Mouse (Mus musculus) adrenal gland, postnatal 36 days (tissue): ENCODE data around the gene Xylt1. TPM values are rescaled to one million over a fixed set of nuclear protein-coding genes. Genes with fewer than 3 reads are reported as not detected.

Source experiments
- DNase-seq, 2 experiments: peaks; one replicate each; pipeline ENCODE4 v3.0.0; 2021; ENCODE audit warnings: mixed read lengths in 1 of 2
- long read RNA-seq, 2 experiments: library from polyadenylated mRNA; stranded (forward); transcript quantifications; one replicate each; pipeline ENCODE4 v2.0.0; 2021; ENCODE audit warnings: borderline sequencing depth in 2 of 2
- total RNA-seq, 2 experiments: library from RNA; stranded (reverse); gene quantifications; 2 replicates each; pipeline ENCODE4 v1.2.3; 2021

Gene Xylt1
- 1 to 10 TPM; 4.9 to 8.2 TPM for total RNA-seq
- long read RNA-seq, experiment 1 = 0 reads
- long read RNA-seq, experiment 2 = 0 reads

DNA sequence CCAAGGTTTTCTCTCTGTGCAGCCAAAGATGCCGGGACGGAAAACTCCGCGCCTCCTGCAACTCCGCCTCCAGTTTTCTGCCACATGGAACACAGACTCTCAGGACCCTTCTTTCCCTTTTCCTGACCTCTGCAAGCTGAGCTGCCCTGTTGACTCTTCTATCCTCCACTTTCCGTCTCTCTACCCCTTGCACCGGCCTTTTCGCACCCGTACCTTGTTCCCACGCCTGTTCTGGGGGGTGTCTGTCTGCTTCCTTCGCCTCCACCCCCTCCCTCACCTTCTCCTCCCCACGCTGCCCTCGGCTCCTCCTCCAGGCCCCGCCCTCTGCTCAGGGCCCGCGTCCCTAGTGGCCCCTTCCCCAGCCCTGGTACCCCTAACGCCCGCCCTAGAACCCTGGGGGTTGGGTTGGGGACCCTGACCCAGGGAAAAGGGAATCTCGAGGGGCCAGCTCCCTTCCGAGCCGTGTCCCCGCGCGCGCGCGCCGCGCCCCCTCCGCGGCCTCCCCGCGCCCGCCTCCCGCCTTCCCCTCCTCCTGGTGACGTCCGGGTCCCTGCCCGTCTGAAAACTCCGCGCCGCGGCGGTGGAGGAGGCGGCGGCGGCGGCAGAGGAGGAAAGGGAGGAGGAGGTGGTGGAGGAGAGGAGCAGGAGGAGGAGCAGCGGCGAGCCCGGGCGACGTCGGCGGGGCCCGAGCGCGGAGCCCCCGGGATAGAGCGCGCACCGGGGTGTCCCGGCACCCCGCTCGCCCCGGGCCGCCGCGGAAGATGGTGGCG lies at the start of gene Xylt1:
Gene Xylt1 (plus strand): TSS at position 562 of the 770 bp plus-strand sequence.
- DNase-seq = peak; percentile 92 to 93

DNA sequence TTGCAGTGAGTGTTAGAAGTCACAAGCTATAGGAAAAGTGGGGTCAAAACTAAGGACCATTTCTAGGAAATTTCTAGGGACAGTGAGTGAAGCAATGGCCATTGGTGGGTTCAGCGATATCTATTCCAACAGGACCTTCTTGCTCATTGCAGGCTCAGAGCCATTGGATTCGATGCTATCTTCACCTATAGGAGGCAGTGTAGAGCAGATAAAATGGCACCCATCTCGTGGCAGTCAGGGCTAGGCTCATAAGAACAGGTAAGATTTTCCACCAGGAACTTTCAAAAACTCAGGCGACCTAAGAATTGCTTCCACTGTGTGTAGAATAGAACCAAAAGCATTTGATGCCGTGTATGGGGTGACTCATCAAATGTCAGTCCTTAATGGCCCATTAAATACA lies 46.8 kb upstream of the Xylt1 start:
- no peak for DNase-seq

DNA sequence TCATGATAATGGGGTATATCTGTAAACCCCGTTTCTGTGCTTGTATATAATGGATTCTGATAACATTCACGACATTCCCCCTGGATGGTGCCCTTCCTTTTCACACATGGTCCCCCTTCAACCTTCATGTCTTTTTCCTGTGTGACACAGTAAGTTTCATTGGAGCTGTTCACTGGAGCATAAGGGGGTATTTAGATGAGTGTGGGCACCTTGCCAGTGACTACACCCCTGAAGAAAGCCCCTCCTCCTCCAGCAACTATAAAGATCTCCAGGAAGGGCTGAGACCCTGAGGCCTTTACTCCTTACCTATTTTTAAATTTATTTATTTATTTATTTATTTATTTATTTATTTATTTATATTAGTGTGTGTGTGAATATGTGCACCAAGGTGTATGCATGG lies 24.5 kb upstream of the Xylt1 start:
- no peak for DNase-seq

GRCm38 (mm10) chr7:117357425-117358194 lies 23.2 kb upstream of the Xylt1 start:
- DNase-seq = no peak

- no peak for DNase-seq
Observed at GRCm38 (mm10) chr7:117361281-117361680, 19.5 kb upstream of the Xylt1 start.

DNA sequence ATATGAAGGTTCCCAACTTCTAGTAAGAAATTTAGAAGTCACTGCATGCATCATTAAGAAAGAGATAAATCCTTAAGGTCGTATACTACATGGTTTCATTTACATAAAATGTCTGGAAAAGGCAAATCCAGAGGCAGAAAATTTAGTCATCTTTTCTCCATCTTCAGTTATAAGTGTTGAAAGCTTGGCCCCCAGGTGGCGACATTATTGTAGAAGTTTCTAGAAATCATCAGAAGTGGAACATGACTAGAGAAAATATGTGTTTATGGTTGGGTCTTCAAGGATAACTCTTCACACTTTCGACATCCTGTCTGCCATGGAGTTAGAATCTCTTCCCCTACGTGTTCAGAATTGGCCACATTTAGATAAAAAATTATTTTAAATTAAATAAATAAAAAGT lies 18.3 kb upstream of the Xylt1 start:
- DNase-seq = no peak

DNA sequence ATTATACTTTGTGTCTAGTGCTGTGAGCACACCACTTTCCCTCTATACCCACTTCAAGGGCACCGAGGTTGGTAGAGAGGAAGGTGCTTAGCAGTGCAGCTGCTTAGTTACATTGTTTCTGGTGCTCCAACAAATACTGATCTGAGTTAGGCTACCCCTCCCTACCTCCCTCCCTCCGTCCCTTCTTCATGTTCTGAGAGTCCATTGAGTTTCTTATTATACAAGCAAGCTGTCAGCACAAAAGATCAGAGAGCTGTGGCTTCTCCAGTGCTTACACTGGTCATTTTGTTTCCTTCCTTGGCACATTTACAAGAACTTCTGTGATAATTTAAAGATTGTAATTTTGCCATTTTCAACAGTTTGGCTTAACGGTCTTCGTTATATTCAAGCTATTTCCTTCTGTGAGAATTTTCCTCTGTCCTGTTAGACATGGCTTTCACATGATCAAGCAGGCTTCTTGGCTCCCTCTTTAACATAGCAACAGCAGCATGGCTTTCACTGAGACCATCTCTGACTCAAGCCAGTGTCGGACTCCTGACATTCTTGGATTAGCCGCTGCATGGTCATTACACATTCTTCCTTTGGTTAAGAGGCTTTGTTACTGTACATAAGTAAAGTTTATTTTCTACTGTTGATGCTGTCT lies 12.0 kb upstream of the Xylt1 start:
- DNase-seq = no peak

DNA sequence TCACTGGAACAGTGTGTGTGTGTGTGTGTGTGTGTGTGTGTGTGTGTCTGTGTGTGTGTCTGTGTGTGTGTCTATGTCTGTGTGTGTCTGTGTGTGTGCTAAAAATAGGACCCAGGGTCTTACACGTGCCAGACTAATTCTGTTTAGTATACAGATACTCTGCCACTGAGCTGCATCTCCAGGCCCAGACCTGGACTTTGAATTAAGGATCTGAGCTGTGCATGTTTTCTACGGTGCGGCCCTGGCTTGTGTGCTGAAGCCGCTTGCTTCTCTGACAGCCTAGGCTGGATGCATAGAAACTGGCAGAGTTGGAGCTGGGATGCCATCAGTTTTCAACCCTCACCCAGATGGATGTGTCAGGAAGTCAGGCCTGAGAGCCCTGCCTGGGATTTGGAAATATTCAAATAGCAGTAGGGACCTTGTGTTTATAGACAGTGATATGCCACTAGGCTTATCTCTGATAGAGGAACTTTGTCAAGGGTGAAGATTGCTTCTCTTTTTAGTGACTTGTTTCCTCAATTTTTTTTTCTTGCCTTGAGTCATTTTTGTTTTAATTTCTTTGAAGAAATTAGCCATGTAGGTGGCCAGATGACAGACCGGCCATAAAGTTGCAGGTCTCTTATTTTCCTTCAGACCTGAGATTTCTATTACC lies 11.4 kb upstream of the Xylt1 start:
- DNase-seq = no peak

DNA sequence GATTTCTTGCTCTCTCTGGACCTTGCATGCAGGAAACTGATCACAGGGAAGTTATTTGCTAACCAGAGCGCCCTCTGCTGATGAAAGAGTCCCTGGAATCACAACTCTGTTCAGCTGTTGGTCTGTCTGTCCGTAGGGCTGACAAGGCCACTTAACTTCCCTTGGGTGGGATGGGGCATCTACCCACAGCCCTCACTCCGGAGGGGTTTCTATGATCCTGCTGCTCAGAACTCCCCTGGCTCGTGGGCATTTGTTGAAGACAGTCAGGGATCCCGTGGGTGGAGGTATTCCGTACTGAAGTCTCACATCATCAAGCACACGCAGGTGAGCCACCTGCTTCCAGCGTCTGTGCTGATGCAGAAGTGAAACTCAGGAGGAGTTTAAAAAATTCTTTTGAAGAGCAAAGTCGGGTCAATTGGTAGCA lies 4.9 kb upstream of the Xylt1 start:
- DNase-seq = peak; percentile 63 to 75

GRCm38 (mm10) chr7:117377138-117377537 lies 3.6 kb upstream of the Xylt1 start:
- DNase-seq = no peak

- DNase-seq = peak; percentile 47 to 48
Observed at GRCm38 (mm10) chr7:117380036-117380417, 752 bp upstream of the Xylt1 start.

DNA sequence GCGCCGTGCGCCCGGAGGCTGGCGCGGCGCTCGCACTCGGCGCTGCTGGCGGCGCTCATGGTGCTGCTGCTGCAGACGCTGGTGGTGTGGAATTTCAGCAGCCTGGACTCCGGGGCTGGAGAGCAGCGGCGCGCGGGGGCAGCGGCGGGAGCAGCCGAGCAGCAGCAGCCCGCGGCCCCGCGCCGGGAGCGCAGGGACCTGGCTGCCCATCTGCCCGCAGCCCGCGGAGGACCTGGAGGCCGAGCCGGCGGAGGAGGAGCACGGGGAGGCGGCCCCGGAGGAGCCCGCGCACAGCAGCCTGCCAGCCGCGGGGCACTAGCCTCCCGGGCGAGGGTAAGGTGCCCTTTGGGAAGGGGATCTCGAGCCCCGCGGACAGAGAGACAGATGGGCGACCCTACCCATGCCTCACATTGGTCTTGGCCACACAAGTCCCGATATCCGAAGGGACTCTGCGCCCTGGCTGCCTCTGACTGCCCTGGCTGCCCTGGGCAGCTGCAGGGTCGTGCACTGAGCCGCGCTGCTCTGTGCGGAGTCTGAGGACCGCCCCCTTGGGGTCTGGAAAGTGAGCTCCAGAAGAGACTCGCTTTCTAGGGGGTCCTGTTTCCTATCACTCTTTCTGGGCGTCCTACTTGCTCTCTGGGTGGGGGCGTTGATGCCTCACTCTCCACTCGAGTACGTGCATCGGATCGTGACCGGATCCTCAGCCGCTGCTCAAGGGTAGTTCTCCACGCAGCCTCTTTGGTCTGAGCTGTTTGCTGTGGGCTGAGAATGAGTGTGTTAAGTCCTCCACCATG lies 606 bp downstream of the Xylt1 start:
- peak; percentile 59 to 69 for DNase-seq

GRCm38 (mm10) chr7:117382006-117382405 lies 1.2 kb downstream of the Xylt1 start:
- DNase-seq = no peak

DNA sequence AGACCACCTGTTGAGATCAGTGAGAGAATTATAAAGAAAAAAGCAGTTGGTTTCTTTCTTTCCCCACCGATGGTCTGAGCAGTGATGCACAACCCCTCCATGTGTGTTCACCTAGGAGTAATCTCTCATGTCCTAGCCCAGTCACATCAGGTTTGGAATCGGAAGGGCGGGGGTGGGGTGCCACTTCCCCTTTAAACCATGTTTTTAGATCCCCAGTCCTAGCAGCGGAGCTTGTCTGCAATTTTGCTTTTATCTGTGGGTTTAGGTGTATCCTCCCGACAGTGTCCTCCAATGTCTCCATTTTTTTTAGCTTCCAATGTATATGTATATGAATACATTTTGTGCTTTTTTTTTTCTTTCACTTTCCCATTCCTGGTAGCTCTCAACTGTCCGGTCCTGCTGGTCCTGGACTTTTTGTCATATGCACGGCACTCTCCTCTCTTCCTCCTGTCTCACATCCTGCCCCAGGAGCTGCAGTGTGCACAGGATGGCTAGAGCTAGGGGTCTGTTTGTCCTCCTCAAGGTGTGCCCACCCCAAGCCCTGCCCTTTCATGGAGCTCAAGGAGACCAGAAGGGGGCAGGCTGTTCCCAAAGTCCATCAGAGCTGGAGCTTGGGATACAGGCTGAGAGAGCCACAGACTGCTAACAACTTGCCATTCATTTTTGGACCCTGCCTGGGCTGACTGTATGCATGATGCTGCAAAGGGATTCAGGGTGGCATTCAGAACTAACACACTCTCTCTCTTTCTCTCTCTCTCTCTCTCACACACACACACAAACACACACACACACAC lies 2.6 kb downstream of the Xylt1 start:
- peak; percentile 31 to 61 for DNase-seq

- DNase-seq = no peak
Observed at GRCm38 (mm10) chr7:117386376-117386775, 5.6 kb downstream of the Xylt1 start.

- DNase-seq = no peak
Observed at GRCm38 (mm10) chr7:117388284-117388988, 7.7 kb downstream of the Xylt1 start.

DNA sequence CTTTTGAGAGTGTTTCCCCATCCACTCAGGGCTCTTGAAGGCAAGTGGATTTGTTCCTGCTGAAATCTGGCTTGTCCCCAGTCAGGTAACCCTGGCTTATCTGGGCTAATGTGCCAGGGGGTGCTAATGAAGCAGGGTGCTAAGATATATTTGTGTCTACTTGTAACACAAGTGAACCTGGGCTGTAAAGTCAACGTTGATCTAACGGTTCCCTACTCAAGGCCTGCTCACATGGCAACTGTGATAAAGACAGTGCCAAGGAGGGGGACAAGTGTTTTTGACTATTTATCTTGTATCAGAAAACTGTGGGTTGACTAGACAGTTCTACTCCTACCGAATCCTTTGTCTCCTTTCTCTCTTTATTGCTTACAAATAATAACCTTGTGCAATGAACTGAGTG lies 8.3 kb downstream of the Xylt1 start:
- DNase-seq = no peak

GRCm38 (mm10) chr7:117392863-117393569 lies 12.2 kb downstream of the Xylt1 start:
- DNase-seq = no peak

GRCm38 (mm10) chr7:117393976-117394375 lies 13.2 kb downstream of the Xylt1 start:
- DNase-seq = no peak
